Mouse (Mus musculus): ENCODE measurements around the gene Cdc42ep1. TPM values are rescaled to one million over a fixed set of nuclear protein-coding genes. Genes with fewer than 3 reads are reported as not detected.
"Not testable (repeated sequence)": the region's sequence is repeated elsewhere in the genome, so short reads cannot be mapped to it uniquely, and the experiment has no call there.

Gene Cdc42ep1
- total RNA-seq, 2 experiments from 2014 or later: 8.5 to 10.0 TPM

DNA sequence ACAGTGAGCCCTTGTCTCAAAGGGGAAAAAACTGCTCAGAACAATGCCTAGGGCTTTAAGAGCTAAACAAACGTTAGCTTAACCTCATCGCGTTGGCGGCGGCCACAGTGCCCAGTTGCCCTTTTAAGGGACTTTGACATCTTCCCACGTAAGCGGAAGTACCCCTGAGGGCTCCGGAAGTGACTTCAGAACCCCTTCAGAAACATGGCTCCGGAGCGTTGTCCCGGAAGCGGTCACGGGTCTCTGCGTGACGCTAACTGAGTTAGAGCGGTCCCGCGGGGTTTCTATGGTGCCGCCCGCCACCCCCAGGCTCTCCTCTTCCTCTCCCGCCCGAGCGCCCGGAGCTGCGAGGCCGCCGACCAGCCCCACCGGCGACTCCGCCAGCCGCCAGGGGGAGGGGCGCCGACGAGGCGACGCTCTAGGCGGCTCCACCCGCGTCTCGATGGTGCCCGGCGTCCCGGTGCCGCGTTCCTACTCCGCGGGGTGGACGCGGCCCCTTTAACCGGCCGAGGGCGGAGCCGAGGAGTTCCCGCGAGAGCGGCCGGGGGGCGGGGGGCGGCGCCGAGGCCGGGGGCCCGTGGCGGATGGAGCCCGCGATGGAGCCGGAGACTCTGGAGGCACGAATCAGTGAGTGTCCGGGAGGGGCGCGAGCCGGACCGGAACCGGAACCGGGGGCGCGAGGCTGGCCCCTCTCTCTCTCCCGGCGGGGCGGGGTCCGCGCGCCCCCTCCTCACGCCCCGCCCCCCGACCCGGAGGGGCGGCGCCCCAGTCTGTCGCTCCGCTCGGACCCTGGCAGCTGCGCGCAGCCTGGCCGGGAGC lies 34.8 kb downstream of the Cdc42ep1 start, which contains the start of gene Gga1:
Gga1 (plus strand) TSS at position 200 of the 819 bp plus-strand sequence.
- peak; percentile 94 for DNase-seq
- TF ChIP-seq CTCF (IDR thresholded peaks at IDR 0.05): peak; percentile 44
- intact Hi-C loops (cut with DNase I): no loop called here
- H3K4me3 ChIP-seq: peak within 1 kb of the TSS; percentile 95
- peak within 1 kb of the TSS; percentile 97 for H3K27ac ChIP-seq

DNA sequence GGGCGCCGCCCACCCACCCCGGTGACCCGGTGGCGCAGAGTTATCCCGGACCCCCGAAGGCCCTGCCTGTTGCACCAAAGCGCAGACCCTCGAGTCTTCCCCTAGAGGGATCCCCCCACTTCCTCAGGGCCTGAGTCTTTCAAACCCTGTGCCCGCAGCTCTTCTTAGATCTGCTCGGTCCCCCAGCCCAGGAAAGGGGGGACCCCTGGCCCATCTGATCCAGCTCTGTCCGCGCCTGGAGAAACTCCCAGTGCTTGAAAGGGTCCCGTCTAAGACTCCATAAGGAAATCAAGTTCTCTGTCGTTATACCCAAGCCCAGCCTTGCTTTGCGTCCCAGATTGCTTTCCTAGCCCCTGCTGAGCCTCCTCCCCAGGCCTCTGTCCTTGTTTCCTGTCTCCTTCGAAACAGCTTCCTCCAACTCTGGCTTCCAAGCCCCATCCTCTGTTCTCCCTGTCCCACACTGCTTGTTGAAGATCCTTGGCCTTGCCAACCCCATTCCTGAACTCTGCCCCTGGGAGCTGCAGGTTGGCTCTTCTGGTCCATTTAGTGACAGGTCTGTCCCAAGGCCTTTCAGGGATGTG lies 35.5 kb downstream of the Cdc42ep1 start:
- H3K4me3 ChIP-seq: peak overlapping the region; percentile 95
- no peak for TF ChIP-seq CTCF (IDR thresholded peaks at IDR 0.05)
- H3K27ac ChIP-seq: peak overlapping the region; percentile 97
- DNase-seq: no peak
- intact Hi-C loops (cut with DNase I): no loop called here

DNA sequence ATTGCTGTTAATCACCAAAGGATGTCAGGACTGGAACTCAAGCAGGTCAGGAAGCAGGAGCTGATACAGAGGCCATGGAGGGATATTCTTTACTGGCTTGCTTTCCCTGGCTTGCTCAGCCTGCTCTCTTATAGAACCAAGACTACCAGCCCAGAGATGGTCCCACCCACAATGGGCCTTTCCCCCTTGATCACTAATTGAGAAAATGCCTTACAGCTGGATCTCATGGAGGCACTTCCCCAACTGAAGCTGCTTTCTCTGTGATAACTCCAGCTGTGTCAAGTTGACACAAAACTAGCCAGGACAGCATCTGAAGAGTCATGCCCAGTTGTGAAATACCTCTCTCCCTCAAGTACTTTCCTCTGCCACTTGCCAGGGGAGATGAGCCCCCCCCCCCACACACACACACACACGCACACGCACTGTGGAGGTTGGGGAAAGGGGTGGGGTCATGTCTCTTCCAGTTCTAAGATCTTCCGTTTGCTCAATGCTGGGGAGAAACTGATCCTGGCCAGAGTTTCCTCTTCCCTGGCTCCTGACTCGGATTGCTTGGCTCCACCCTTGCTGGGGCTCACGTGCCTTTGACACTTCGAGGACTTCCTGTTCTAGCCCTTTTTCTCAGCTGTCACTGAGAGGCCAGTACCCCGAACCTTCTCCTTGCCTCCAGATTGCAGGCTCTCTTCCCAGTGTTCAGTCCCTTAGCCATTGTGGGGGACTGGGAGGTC lies 36.5 kb downstream of the Cdc42ep1 start:
- peak overlapping the region; percentile 95 for H3K4me3 ChIP-seq
- DNase-seq: peak; percentile 51
- peak overlapping the region; percentile 97 for H3K27ac ChIP-seq
- intact Hi-C loops (cut with DNase I): not testable (repeated sequence)

DNA sequence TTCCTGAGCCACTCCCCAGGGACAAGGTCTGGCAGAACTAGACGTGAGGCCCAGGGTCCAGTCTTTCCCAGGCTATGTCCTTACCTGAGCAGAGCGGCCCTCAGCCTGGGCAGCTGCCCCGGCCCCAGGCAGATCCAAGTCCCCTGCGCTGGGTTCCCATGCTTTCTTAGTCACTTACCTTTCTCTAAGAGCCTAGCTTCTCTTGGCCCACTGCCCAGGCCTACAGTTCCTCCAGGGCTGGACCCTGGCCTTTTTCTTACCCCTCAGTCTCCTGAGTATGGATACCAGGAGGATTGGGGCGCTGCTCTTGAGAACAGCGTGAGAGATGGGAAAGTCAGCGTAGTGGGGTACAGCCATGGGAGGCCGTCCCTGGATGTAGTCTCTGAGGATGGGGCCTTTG lies 38.0 kb downstream of the Cdc42ep1 start:
- no peak for DNase-seq
- no peak overlapping the region for H3K27ac ChIP-seq
- intact Hi-C loops (cut with DNase I): no loop called here
- H3K4me3 ChIP-seq: no peak overlapping the region
- TF ChIP-seq CTCF (IDR thresholded peaks at IDR 0.05): no peak

DNA sequence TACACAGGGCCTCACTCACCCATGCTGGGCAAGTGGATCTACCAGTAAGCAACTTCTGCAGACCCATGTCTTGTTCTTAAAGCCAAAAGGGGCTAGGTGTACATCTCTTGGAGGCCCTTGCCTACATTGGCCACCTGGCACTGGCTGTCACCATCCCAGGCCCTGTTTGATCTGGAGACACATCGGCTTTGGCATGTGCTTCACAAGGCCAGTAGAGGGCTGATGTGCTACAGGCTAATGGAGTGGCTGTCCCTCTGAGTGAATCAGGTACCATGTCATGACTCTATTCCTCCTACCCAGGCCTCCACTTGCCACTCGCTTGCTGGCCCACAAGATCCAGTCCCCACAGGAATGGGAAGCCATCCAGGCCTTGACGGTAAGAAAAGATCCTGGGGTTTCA lies 39.4 kb downstream of the Cdc42ep1 start:
- H3K4me3 ChIP-seq: no peak overlapping the region
- H3K27ac ChIP-seq: no peak overlapping the region
- intact Hi-C loops (cut with DNase I): no loop called here
- no peak for TF ChIP-seq CTCF (IDR thresholded peaks at IDR 0.05)
- no peak for DNase-seq

DNA sequence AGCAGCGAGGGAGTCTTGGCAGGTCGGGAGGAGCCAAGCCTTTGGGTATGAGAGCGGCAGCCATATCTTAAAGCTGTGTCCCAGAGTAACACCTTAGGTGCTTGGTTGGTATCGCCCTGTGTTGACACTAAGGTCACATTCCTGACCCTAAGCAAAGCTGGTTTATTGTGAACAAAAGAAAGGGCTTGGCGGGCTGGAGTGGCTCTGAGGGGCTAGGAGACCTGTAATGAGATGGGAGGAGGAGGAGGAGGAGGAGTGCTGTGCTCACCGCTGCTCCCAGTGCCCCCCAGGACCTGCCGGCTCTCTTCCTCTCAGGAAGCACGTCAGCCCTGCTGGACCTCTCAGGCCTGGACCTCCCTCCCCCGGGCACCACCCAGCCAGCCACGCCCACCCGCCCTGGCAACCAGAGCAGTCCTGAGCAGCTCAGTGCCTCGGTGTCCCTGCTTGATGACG lies 47.0 kb downstream of the Cdc42ep1 start:
- H3K4me3 ChIP-seq: no peak overlapping the region
- TF ChIP-seq CTCF (IDR thresholded peaks at IDR 0.05): no peak
- intact Hi-C loops (cut with DNase I): no loop called here
- DNase-seq: no peak
- 0 out of 2 replicates have a peak overlapping the region, but pooled peaks have one; percentile 28 for H3K27ac ChIP-seq

DNA sequence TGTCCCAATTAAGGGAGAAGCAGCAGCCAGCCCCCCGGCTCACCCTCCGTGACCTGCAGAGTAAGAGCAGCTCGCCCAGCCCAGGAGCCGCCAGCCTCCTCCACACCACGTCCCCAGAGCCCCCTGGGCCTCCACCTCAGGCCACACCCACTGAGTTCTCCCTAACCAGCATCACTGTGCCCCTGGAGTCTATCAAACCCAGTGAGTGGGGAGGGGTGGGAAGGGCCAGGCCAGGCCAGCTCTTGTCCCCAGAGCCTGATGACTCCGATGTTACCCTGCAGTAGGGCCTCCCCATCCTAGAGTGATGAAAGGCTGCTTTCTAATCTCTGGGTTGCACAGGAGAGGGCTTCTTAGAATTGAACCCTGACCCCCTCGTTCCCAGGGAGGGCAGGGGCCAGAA lies 50.0 kb downstream of the Cdc42ep1 start:
- DNase-seq: no peak
- Histone ChIP-seq H3K4me3 (no peak overlapping the region), H3K27ac (no peak overlapping the region)
- no peak for TF ChIP-seq CTCF (IDR thresholded peaks at IDR 0.05)
- intact Hi-C loops (cut with DNase I): no loop called here

DNA sequence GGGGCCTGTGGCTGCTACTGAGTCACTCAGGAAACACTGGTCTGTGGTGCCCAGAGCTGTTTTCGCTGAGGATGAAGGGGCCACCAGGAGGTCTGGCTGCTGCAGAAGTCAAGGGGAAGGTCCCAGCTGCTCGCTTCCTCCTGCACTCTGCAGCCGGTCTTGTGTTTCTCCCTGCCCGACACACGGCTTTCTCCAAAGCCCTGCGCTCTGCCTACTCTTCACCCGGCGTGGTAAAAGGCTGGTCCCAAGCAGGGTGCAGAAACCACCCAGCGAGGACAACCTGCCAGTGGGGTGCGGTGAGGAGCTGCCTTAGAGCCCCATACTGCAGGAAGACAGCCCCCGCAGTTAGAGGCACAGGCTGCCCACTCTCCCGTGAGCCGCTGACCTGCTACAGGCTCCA lies 52.3 kb downstream of the Cdc42ep1 start:
- no peak for DNase-seq
- no peak for TF ChIP-seq CTCF (IDR thresholded peaks at IDR 0.05)
- Histone ChIP-seq H3K27ac (no peak overlapping the region), H3K4me3 (no peak overlapping the region)
- intact Hi-C loops (cut with DNase I): no loop called here

DNA sequence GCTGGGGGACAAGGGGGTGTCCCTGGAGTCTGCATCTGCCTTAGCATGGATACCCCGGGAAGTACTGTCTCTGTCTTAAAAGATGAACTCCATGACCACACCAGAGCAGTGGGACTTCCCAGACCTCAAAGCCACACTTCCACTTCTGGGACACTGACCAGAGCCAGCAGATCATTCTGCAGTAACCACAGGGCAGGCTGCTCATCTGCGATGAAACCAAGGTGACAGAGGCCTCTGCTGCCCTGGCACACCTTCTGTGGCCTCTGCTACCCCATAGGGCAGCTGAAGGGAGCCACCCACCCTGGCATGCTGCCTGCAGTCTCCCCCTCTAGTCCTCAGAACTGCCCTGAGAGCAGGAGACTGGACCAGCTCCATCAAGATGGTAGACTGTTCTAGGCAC lies 53.3 kb downstream of the Cdc42ep1 start:
- DNase-seq: no peak
- Histone ChIP-seq H3K4me3 (no peak overlapping the region), H3K27ac (no peak overlapping the region)
- TF ChIP-seq CTCF (IDR thresholded peaks at IDR 0.05): no peak
- intact Hi-C loops (cut with DNase I): no loop called here

DNA sequence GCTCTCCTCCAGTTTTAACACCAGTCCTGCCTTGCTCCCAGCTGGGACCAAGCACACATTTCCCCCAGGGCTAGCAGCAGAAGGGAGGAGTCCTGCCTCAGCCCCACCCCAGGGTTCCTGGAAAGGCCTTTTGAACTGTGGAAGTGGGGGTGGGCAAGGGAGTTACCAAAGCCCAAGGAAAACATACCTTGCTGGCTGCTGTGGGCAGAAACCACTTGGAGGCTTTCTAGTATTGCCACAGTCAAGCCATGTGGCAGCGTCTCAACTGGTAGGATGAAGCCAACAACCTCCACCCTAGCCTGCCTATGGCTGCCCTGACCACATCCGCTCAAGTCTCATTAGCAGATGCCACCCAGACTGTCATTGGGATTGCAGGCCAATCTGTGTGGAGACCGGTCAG lies 53.7 kb downstream of the Cdc42ep1 start:
- TF ChIP-seq CTCF (IDR thresholded peaks at IDR 0.05): no peak
- Histone ChIP-seq H3K27ac (no peak overlapping the region), H3K4me3 (no peak overlapping the region)
- DNase-seq: no peak
- intact Hi-C loops (cut with DNase I): no loop called here

DNA sequence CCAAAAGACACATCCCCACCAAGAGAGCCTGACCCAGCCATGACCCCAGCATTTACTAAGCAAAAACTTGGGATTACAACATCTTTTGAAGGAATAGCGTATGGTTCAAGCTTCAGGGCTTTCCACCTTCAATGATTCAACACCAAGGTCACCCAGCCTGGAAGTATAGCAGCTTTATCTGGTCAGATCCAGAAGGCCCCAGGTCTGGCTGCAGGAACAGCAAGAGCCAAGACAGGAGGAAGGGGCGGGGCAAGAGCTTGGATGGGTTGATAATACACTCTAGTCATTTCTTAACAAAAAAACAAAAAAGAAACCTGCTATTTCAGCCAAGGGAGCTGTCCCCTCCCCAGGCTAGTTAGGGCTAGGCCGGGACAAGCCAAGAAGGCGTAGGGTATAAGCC lies 55.1 kb downstream of the Cdc42ep1 start:
- intact Hi-C loops (cut with DNase I): no loop called here
- no peak for TF ChIP-seq CTCF (IDR thresholded peaks at IDR 0.05)
- H3K27ac ChIP-seq: no peak overlapping the region
- DNase-seq: no peak
- H3K4me3 ChIP-seq: no peak overlapping the region

DNA sequence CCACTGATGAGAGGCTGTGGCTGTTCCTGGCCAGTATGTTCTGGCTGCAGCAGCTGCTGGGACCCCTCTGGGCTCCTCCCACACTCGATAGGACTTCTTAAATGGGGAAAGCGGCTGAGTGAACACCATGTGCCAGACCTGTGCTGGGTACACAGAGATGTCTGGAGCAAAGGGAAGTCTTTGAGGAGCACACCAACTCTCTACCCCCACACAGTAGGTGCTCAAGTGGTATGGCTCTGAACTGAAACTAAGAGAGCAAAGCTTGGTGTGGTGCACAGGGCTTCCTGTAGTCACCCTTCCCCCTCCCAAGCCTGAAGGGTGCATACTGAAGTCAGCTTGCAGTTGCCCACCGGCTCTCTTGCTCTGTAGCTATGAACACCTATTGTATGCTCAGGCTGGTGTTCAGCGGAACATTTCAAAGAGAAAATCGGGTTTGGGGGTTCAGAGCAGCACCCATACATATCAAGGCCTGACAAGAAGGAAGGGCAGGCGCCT lies 56.1 kb downstream of the Cdc42ep1 start:
- intact Hi-C loops (cut with DNase I): no loop called here
- peak overlapping the region; percentile 78 for H3K4me3 ChIP-seq
- DNase-seq: no peak

DNA sequence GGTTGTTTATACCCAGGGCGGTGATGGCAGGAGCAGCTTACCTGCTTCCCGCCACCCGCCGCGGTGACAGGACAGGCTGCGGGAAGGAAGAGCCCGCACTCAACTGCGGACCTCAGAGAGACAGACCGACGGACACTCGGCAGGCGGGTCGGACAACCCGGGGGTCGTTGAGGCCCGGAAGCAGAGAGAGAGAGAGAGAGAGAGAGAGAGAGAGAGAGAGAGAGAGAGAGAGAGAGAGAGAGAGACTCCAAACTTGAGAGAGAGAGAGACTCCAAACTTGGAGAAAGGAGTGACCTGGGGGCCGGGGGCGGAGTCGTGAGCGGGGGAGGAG lies 57.0 kb downstream of the Cdc42ep1 start, which contains the start of gene Gm49510:
Gm49510 (plus strand) TSS at position 259 of the 331 bp plus-strand sequence.
- intact Hi-C loops (cut with DNase I): no loop called here
- no peak for DNase-seq
- Histone ChIP-seq H3K27ac (peak within 1 kb of the TSS; percentile 78), H3K4me3 (peak within 1 kb of the TSS; percentile 78)
- TF ChIP-seq CTCF (IDR thresholded peaks at IDR 0.05): no peak

More for the DNA sequence above, 56.1 kb downstream of the Cdc42ep1 start:
- TF ChIP-seq CTCF (IDR thresholded peaks at IDR 0.05): no peak
- no peak overlapping the region; the same call in 1 of the 2 replicates for H3K27ac ChIP-seq

Data from gastrocnemius, adult 2 months (tissue).